Mouse (Mus musculus): ENCODE results near the gene Synpo2l.

Synpo2l gene

Small RNAs within 50 kb of the gene (microRNA-seq; reads per million reads assigned to microRNA genes)
- 0.37 to 0.69 reads per million in 2 experiments for gene Mir6946
